Mouse (Mus musculus): ENCODE results near the gene Tmem268. TPM values are rescaled to one million over a fixed set of nuclear protein-coding genes. Genes with fewer than 3 reads are reported as not detected.
A peak's percentile ranks its signal among the peaks of the same experiment; 100 is the strongest.

Gene Tmem268
- total RNA-seq, 1 experiment from 2014 or later = 14.9 TPM

GRCm38 (mm10) chr4:63554616-63555015 is 4.0 kb upstream of the Tmem268 start:
- ATAC-seq (replicated peaks; ENCODE audit: low read depth, poor library complexity, severe bottlenecking) = no peak

- no peak for ATAC-seq (replicated peaks; ENCODE audit: low read depth, poor library complexity, severe bottlenecking)
Measured at GRCm38 (mm10) chr4:63555111-63555510, 3.5 kb upstream of the Tmem268 start.

GRCm38 (mm10) chr4:63556665-63557064 is 1.9 kb upstream of the Tmem268 start:
- ATAC-seq (replicated peaks; ENCODE audit: low read depth, poor library complexity, severe bottlenecking) = no peak

GRCm38 (mm10) chr4:63557124-63558059 is 1.2 kb upstream of the Tmem268 start:
- no peak; the same call in 1 of the 2 replicates for ATAC-seq (replicated peaks; ENCODE audit: low read depth, poor library complexity, severe bottlenecking)

- no peak for ATAC-seq (replicated peaks; ENCODE audit: low read depth, poor library complexity, severe bottlenecking)
Measured at GRCm38 (mm10) chr4:63559127-63559697, 631 bp downstream of the Tmem268 start.

- ATAC-seq (replicated peaks; ENCODE audit: low read depth, poor library complexity, severe bottlenecking) = peak; percentile 16
Measured at GRCm38 (mm10) chr4:63560079-63560478, 1.5 kb downstream of the Tmem268 start.

- ATAC-seq (replicated peaks; ENCODE audit: low read depth, poor library complexity, severe bottlenecking) = peak; percentile 63
Measured at GRCm38 (mm10) chr4:63561861-63562675, 3.5 kb downstream of the Tmem268 start.

- no peak for ATAC-seq (replicated peaks; ENCODE audit: low read depth, poor library complexity, severe bottlenecking)
Measured at GRCm38 (mm10) chr4:63562742-63563141, 4.2 kb downstream of the Tmem268 start.

GRCm38 (mm10) chr4:63567712-63568390 is 9.3 kb downstream of the Tmem268 start:
- no peak for ATAC-seq (replicated peaks; ENCODE audit: low read depth, poor library complexity, severe bottlenecking)

- ATAC-seq (replicated peaks; ENCODE audit: low read depth, poor library complexity, severe bottlenecking) = no peak
Measured at GRCm38 (mm10) chr4:63569322-63569721, 10.7 kb downstream of the Tmem268 start.

GRCm38 (mm10) chr4:63570208-63570781 is 11.7 kb downstream of the Tmem268 start:
- ATAC-seq (replicated peaks; ENCODE audit: low read depth, poor library complexity, severe bottlenecking) = no peak

- peak; percentile 69 for ATAC-seq (replicated peaks; ENCODE audit: low read depth, poor library complexity, severe bottlenecking)
Measured at GRCm38 (mm10) chr4:63572621-63573020, 14.0 kb downstream of the Tmem268 start.

- ATAC-seq (replicated peaks; ENCODE audit: low read depth, poor library complexity, severe bottlenecking) = no peak
Measured at GRCm38 (mm10) chr4:63579649-63580048, 21.1 kb downstream of the Tmem268 start.

- no peak for ATAC-seq (replicated peaks; ENCODE audit: low read depth, poor library complexity, severe bottlenecking)
Measured at GRCm38 (mm10) chr4:63580078-63580477, 21.5 kb downstream of the Tmem268 start.

- ATAC-seq (replicated peaks; ENCODE audit: low read depth, poor library complexity, severe bottlenecking) = no peak
Measured at GRCm38 (mm10) chr4:63582580-63582979, 24.0 kb downstream of the Tmem268 start.

- no peak for ATAC-seq (replicated peaks; ENCODE audit: low read depth, poor library complexity, severe bottlenecking)
Measured at GRCm38 (mm10) chr4:63585216-63585615, 26.6 kb downstream of the Tmem268 start.

- ATAC-seq (replicated peaks; ENCODE audit: low read depth, poor library complexity, severe bottlenecking) = no peak
Measured at GRCm38 (mm10) chr4:63586240-63586639, 27.7 kb downstream of the Tmem268 start.

GRCm38 (mm10) chr4:63589987-63590386 is 31.4 kb downstream of the Tmem268 start:
- ATAC-seq (replicated peaks; ENCODE audit: low read depth, poor library complexity, severe bottlenecking) = peak; percentile 94

GRCm38 (mm10) chr4:63590538-63590937 is 32.0 kb downstream of the Tmem268 start:
- 0 out of 2 replicates have a peak, but pooled peaks have one; percentile 5 for ATAC-seq (replicated peaks; ENCODE audit: low read depth, poor library complexity, severe bottlenecking)
